Mouse (Mus musculus) small intestine, adult 2 months (tissue): ENCODE results near the gene Tm9sf2. TPM values are rescaled to one million over a fixed set of nuclear protein-coding genes. Genes with fewer than 3 reads are reported as not detected.

ENCODE experiments used
- H3K27ac ChIP-seq: fragments of 200-500 bp; 2 replicates; pipeline ENCODE4 v1.5.1; 2012; ENCODE audit warnings: low read depth, low read length, control low read depth, inconsistent platforms; ENCODE audit not compliant: insufficient read depth
- H3K27me3 ChIP-seq: fragments of 200-500 bp; 2 replicates; pipeline ENCODE4 v1.6.1; 2012; ENCODE audit warnings: mild to moderate bottlenecking, moderate library complexity, low read length, inconsistent platforms; ENCODE audit not compliant: control insufficient read depth, insufficient read depth
- H3K36me3 ChIP-seq: fragments of 200-500 bp; 2 replicates; pipeline ENCODE4 v1.6.1; 2012; ENCODE audit warnings: mild to moderate bottlenecking, low read length, control low read depth, inconsistent platforms; ENCODE audit not compliant: control insufficient read depth, insufficient read depth
- H3K4me1 ChIP-seq: fragments of 200-500 bp; 2 replicates; pipeline ENCODE4 v1.6.1; 2012; ENCODE audit warnings: low read length, inconsistent platforms, mixed read lengths; ENCODE audit not compliant: control insufficient read depth, insufficient read depth, insufficient read length
- H3K4me3 ChIP-seq: fragments of 200-500 bp; 2 replicates; pipeline ENCODE4 v1.5.1; 2012; ENCODE audit warnings: low read depth, mild to moderate bottlenecking, control low read depth, inconsistent platforms, low read length, moderate library complexity
- CTCF ChIP-seq: fragments of 200-500 bp; IDR thresholded peaks from 2 replicates; pipeline ENCODE4 v1.5.1; 2012; ENCODE audit warnings: low read depth, mild to moderate bottlenecking, control low read depth, inconsistent platforms, low read length, moderate library complexity, mixed read lengths; ENCODE audit not compliant: insufficient replicate concordance, insufficient read length; ENCODE audit errors: extremely low read depth
- POLR2A ChIP-seq: fragments of 200-500 bp; IDR thresholded peaks from 2 replicates; pipeline ENCODE4 v1.6.1; 2012; ENCODE audit warnings: low read depth, mild to moderate bottlenecking, control low read depth, inconsistent platforms, low read length, moderate library complexity
- WGBS: fragments of 180-500 bp; shearing (Covaris S2); methylation state at CpG from one replicate; pipeline ENCODE4 v1.1.7; 2018; 5-methylcytosine and 5-hydroxymethylcytosine counted together
- polyA plus RNA-seq: library from polyadenylated mRNA; depleted of rRNA; stranded (reverse); fragments of >200 nt; gene quantifications from 2 replicates; pipeline ENCODE4 v1.2.3, GENCODE M21; 2012; rRNA removed

The Tm9sf2 gene
- polyA plus RNA-seq = 565 and 678 TPM in 2 replicates

- Histone ChIP-seq H3K4me3 (peak within 1 kb of the TSS; percentile 86), H3K27me3 (no peaks in the 10 kb centered on the region), H3K27ac (peak within 1 kb of the TSS; percentile 97), H3K4me1 (peaks cover 7% of the 10 kb centered on the region; the same call in 1 of the 2 replicates), H3K36me3 (peaks cover 8% of the 10 kb centered on the region; the same call in 1 of the 2 replicates)
- TF ChIP-seq CTCF (no peak), POLR2A (peak; percentile 95)
- 2% methylated on average over 76 of the region's 76 CpGs for WGBS
Measured at GRCm38 (mm10) chr14:122106822-122107468, at the start of gene Tm9sf2. Tm9sf2 (plus strand) TSS chr14:122107038.

- no peak for TF ChIP-seq CTCF
- no peak for TF ChIP-seq POLR2A
- H3K4me1 ChIP-seq = peaks cover 2% of the 10 kb centered on the region; the same call in 1 of the 2 replicates
- no peaks in the 10 kb centered on the region for H3K27me3 ChIP-seq
- 34% methylated on average over 2 of the region's 2 CpGs for WGBS
- no peak overlapping the region for H3K4me3 ChIP-seq
- no peak overlapping the region for H3K27ac ChIP-seq
- H3K36me3 ChIP-seq = no peaks in the 10 kb centered on the region
Measured at GRCm38 (mm10) chr14:122057941-122058346, 48.9 kb upstream of the Tm9sf2 start.

- Histone ChIP-seq H3K27me3 (no peaks in the 10 kb centered on the region), H3K27ac (no peak overlapping the region), H3K4me1 (no peaks in the 10 kb centered on the region; the same call in 1 of the 2 replicates), H3K4me3 (no peak overlapping the region), H3K36me3 (no peaks in the 10 kb centered on the region)
- TF ChIP-seq CTCF (peak; percentile 96; the same call in 1 of the 2 replicates), POLR2A (no peak)
- WGBS = 3% methylated on average over 3 of the region's 3 CpGs
Measured at GRCm38 (mm10) chr14:122060642-122061041, 46.2 kb upstream of the Tm9sf2 start.

- TF ChIP-seq CTCF (no peak), POLR2A (no peak)
- WGBS = 83% methylated on average over 6 of the region's 6 CpGs
- no peaks in the 10 kb centered on the region for H3K27me3 ChIP-seq
Measured at GRCm38 (mm10) chr14:122061376-122061775, 45.5 kb upstream of the Tm9sf2 start.

GRCm38 (mm10) chr14:122062411-122063090, 44.3 kb upstream of the Tm9sf2 start:
- WGBS = 83% methylated on average over 10 of the region's 10 CpGs
- TF ChIP-seq CTCF (no peak), POLR2A (no peak)
- H3K4me1 ChIP-seq = peaks cover 8% of the 10 kb centered on the region; the same call in 1 of the 2 replicates

More at GRCm38 (mm10) chr14:122061376-122061775, 45.5 kb upstream of the Tm9sf2 start:
- Histone ChIP-seq H3K36me3 (no peaks in the 10 kb centered on the region), H3K27ac (no peak overlapping the region), H3K4me3 (no peak overlapping the region), H3K4me1 (no peaks in the 10 kb centered on the region; the same call in 1 of the 2 replicates)

GRCm38 (mm10) chr14:122063599-122063998, 43.2 kb upstream of the Tm9sf2 start:
- no peaks in the 10 kb centered on the region for H3K27me3 ChIP-seq
- 73% methylated on average over 5 of the region's 5 CpGs for WGBS
- H3K4me3 ChIP-seq = no peak overlapping the region
- peak overlapping the region; percentile 39 for H3K27ac ChIP-seq
- H3K4me1 ChIP-seq = peaks cover 13% of the 10 kb centered on the region; the same call in 1 of the 2 replicates
- no peak for TF ChIP-seq POLR2A
- TF ChIP-seq CTCF = no peak
- H3K36me3 ChIP-seq = no peaks in the 10 kb centered on the region

More at GRCm38 (mm10) chr14:122062411-122063090, 44.3 kb upstream of the Tm9sf2 start:
- H3K27ac ChIP-seq = no peak overlapping the region
- H3K27me3 ChIP-seq = no peaks in the 10 kb centered on the region
- no peak overlapping the region for H3K4me3 ChIP-seq
- no peaks in the 10 kb centered on the region for H3K36me3 ChIP-seq

GRCm38 (mm10) chr14:122064519-122064918, 42.3 kb upstream of the Tm9sf2 start:
- H3K27ac ChIP-seq = no peak overlapping the region
- TF ChIP-seq CTCF (peak; percentile 83; the same call in 1 of the 2 replicates), POLR2A (no peak)

More at GRCm38 (mm10) chr14:122064519-122064918, 42.3 kb upstream of the Tm9sf2 start:
- no peaks in the 10 kb centered on the region for H3K27me3 ChIP-seq
- peaks cover 17% of the 10 kb centered on the region; the same call in 1 of the 2 replicates for H3K4me1 ChIP-seq
- H3K36me3 ChIP-seq = no peaks in the 10 kb centered on the region
- no peak overlapping the region for H3K4me3 ChIP-seq
- 4% methylated on average over 2 of the region's 2 CpGs for WGBS
